Mouse (Mus musculus): Measurements from ENCODE around the gene Nedd4.

DNA sequence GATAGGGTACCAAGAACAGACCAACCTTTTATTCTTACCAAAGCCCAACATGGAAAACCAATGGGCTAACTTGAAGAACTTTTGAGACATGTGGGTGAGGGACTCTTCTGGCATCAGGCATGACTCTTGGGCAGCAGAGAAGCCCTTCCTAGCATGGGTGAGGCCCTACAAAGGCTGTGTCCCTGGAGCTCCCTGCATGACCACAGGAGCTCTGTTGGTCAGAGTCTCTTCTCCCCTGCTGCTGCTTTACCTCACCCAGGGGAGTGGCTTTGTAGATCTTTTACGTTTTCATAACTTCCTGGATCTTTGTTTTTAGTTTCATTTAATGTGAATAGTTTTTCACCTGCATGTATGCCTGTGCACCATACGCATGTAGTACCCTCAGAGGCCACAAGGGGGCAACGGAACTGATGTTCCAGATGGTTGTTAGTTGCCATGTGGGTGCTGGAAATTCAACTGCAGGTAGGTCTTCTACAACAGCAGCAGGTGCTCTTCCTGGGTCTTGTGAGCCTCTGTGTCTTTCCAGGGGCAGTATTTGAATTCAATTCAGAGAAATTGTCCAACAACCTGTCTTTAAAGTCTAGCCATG lies 73.8 kb downstream of the Nedd4 start:
- TF ChIP-seq POLR2A (IDR thresholded peaks at IDR 0.05; ENCODE audit: borderline replicate concordance, extremely low read depth, insufficient read depth, insufficient read length, poor library complexity, severe bottlenecking) (no peak), CTCF (IDR thresholded peaks at IDR 0.05; ENCODE audit: borderline replicate concordance, extremely low read depth, insufficient read depth, insufficient read length) (peak; percentile 69; the same call in 1 of the 2 replicates)

All from brain, embryonic 14.5 days (tissue).